Mouse (Mus musculus): ENCODE measurements around the gene Ralb. TPM values are rescaled to one million over a fixed set of nuclear protein-coding genes. Genes with fewer than 3 reads are reported as not detected.

Ralb gene
- polyA plus RNA-seq, 1 experiment = 20.8 TPM

DNA sequence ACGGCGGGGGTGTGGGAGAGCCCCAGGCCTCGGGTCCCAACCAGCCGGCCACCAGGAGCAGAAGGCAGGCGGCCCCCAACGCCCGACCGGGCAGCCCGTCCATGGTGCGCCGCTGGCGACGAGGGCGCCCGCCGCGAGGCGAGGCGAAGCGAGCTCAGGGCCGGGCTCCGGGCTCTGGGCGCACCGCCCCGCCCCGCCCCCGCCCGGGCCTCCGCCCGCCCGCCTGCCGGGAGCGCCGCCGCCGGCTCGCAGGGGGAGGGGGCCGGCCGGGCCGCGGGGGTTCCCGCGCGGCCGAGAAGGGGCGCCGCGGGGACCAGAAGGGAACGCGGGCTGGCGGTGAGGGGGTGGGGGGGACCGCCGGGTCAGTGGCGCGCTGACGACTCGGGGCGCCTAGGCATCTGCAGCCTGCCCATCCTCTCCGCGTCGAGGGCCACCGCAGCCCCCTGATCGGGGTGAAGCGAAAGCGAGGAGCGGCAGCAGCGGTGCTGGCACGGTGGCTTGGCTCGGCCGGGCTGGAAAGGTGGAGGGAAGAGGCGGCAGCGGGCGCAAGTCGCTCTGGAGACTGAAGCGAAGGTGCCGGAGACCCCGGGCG is 83.5 kb downstream of the Ralb start:
- H3K4me3 ChIP-seq (ENCODE audit: insufficient read depth, low read length) = peak overlapping the region; percentile 34
- H3K27ac ChIP-seq (ENCODE audit: insufficient read depth, low read length) = peak overlapping the region; percentile 63; the same call in 1 of the 2 replicates
- no peak for TF ChIP-seq POLR2A (IDR thresholded peaks at IDR 0.05; ENCODE audit: extremely low read depth, insufficient read depth, low read length)
- no peak for TF ChIP-seq CTCF (IDR thresholded peaks at IDR 0.05; ENCODE audit: extremely low read depth, insufficient read depth, low read length)
- H3K4me1 ChIP-seq (ENCODE audit: control insufficient read depth, insufficient read depth, low read length) = no peaks in the 10 kb centered on the region

Other genes starting within 250 kb of the Ralb start
- 3.5 TPM in 2 replicates for gene Inhbb, start 82.5 kb downstream of the Ralb start, polyA plus RNA-seq (2012; rRNA removed)
- gene Tmem185b, start 21.4 kb upstream of the Ralb start, polyA plus RNA-seq (2012; rRNA removed) = 10.7 and 11.0 TPM in 2 replicates
- 5.2 and 5.4 TPM in 2 replicates for gene Epb41l5, start 144.2 kb upstream of the Ralb start, polyA plus RNA-seq (2012; rRNA removed)